Mouse (Mus musculus) liver, adult (tissue): ENCODE measurements around the gene Fn3krp.

Source experiments
- GATA4 ChIP-seq: IDR thresholded peaks from 2 replicates; pipeline ENCODE4 v1.6.1; 2014; ENCODE audit warnings: mild to moderate bottlenecking, low read length; ENCODE audit not compliant: insufficient replicate concordance

Gene Fn3krp

DNA sequence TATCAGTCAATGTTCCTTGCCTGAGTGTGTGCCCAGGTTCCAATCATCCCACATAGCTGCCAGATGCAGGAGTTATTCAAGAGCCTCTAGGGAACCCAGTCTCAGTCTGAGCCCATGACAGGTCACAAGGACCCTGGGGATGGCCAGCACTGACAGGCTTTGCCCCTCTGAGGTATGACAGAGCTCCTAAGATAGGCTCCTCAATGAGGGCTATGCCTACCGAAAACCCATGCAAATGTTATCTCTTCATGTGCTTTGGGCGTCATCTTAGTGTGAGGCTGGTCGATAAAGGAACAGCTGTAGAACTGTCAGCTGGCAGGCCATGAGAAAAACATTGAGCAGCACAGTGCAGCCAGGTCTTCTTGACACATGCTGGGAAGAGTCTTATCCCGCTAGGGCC, 12.2 kb downstream of the Fn3krp start:
- no peak for TF ChIP-seq GATA4

- no peak for TF ChIP-seq GATA4
Observed at GRCm38 (mm10) chr11:121434156-121435155, 13.3 kb downstream of the Fn3krp start, which contains the start of gene Fn3k. Gene Fn3k, plus strand, starts transcription at chr11:121434913.

DNA sequence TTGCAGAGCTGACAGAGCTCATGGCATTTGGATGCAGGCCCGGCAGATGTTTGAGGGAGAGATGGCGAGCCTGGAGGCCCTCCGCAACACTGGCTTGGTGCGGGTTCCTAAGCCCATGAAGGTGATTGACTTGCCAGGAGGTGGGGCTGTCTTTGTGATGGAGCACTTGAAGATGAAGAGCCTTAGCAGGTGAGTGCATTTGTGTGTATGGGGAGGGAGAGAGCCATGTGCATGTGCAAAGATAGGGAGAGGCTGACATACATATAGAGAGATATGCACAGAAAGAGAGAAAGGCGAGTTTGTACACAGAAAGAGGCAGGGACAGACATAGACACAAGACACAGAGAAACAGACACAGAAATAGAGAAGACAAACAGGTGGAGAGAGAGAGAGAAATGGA, 16.0 kb downstream of the Fn3krp start:
- TF ChIP-seq GATA4, result no peak

- no peak; the same call in 1 of the 2 replicates for TF ChIP-seq GATA4
Observed at GRCm38 (mm10) chr11:121439686-121440292, 18.6 kb downstream of the Fn3krp start.

GRCm38 (mm10) chr11:121441653-121442052, 20.5 kb downstream of the Fn3krp start:
- TF ChIP-seq GATA4, result no peak

GRCm38 (mm10) chr11:121442076-121442475, 20.9 kb downstream of the Fn3krp start:
- TF ChIP-seq GATA4, result no peak

GRCm38 (mm10) chr11:121451216-121451726, 30.1 kb downstream of the Fn3krp start:
- TF ChIP-seq GATA4, result no peak

DNA sequence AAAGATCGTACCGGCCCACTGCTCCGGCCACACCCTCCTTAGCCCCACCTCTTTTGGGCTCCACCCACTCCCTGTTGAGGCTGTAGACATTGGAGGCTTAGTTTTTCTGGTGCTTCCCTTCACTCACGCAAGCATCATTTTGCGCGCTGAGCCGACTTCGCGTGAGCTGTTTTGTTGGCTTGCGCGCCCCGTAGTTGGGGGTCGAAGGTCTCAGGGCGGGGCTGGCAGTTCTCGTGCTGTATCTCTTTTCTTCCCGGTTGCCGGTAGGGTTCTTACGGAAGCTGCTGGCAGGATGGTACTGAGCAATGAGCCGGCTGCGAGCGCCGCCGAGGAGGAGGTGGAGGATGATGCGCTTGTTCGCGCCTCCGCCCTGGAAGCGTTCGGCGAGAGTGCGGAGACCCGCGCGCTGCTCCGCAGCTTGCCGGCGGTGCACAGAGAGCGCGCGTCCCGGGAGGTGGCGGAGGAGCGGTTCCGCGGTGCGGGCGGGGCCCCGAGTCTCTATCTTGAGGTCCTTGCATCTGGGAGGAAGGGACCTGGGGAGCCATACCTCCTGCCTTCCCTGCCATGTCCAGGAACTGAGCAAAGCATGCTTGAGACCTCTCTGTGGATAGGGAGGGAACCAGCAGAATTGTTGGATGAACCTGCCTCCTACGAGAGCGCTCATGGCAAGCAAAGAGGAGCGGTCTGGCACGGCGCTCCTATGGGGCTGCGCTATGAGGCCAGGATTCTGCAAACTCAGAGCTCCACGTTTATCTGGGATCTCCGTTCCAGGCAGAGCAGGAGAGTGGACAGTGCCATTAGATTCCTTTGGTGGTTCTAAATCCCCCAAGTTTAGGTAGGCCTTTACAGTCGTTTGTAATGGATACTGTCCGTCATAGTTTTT, 30.8 kb downstream of the Fn3krp start, which contains the start of gene Tbcd:
Tbcd (plus strand) TSS at position 197 of the 883 bp plus-strand sequence.
- peak; percentile 57; the same call in 1 of the 2 replicates for TF ChIP-seq GATA4

GRCm38 (mm10) chr11:121457874-121458273, 36.7 kb downstream of the Fn3krp start:
- TF ChIP-seq GATA4, result no peak

DNA sequence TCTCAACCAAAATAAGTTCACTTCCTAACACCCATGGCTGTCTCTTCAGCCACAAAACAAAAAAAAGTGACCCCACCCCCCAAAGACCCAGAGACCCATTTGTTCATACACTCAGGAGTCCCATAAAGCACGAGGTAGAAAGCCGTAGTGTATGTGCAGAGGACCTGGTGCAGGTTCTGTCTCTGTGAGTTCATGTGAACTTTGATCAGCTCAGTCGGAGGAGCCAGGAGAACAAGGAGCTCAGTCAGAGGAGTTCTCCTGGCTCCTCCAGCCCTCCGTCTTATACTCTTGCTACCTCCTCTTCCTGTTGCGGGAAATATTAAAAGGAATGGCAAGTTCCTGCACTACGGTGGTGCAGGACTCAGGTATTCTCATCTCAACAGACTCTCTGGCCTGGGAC, 46.2 kb downstream of the Fn3krp start:
- TF ChIP-seq GATA4, result no peak

GRCm38 (mm10) chr11:121474831-121475230, 53.6 kb downstream of the Fn3krp start:
- no peak for TF ChIP-seq GATA4

DNA sequence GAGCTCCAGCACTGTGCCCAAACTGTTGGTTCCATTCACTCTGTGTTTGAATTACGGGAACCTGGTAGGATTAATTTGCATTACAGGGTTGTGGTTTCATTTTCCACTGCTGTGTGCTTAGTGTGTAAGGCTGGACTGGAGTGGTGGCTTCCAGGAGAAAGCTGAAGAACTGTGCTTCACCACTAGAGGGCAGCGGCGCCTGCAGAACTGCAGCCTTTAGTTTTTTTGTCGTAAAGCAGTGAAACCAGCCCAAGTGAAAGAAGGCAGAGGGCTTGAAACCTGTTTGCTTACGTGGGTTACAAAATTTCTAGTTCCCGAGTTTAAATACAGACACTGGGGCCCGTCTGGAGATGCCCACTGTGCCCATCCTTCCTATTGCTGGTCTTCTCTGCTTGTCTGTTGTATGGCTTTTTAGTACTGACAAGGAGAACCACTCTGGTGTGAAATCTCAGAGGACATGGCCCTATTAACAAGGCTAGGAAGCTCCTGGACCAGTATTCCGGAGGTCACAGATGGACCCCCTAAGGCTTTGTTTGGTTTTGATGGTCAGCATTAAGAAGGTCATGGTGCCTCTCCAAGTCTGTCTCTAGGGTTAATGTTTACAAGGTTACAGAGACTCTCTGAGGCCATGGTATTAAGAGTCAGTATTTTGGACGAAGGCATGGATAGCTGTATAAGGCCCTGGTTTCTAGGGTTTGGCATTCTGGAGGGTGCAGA, 54.7 kb downstream of the Fn3krp start:
- TF ChIP-seq GATA4, result no peak

DNA sequence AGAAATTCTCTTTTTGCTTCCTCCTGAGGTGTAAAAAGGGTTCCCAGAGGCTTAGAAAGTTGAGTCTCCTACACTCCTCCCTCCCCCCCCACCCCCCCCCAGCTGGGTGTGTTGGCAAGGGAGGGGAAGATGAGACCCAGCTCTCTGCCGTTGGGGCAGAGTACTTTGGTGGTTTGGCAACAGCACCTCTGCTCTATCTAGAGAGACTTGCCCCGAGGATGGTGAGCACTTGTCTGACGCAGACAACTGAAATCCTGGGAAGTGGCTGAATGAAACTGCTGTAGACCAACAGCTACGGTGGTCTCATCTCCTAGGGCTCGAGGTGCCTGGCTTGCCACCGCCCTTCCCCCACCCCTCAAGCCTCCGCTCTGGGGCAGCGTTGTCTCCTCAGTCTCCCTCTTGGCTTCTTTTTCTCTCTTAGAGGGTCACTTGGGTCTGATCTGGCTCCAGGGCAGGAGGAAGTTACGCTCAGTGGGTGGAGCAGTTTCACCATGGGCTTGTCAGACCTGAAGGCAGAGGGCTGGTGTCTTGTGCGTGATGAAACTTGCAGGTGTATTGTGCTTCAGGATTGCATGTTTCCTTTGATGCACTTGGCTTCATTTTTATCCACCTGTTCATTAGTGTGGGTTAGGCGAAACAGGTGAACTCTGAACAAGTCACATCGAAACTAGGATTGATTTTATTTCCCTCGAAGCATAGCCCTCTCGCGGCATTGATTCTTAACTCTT, 58.4 kb downstream of the Fn3krp start:
- TF ChIP-seq GATA4, result no peak
